Mouse (Mus musculus) embryonic fibroblast, embryonic 13.5 days (primary cell): Measurements from ENCODE around the gene Cntnap1. TPM values are rescaled to one million over a fixed set of nuclear protein-coding genes. Genes with fewer than 3 reads are reported as not detected.

Experiments used
- H3K27ac ChIP-seq: 2 replicates; pipeline ENCODE4 v1.5.1; 2012; ENCODE audit warnings: low read length, control low read depth, inconsistent platforms; ENCODE audit not compliant: insufficient read depth
- H3K4me1 ChIP-seq: 2 replicates; pipeline ENCODE4 v1.6.1; 2011; ENCODE audit warnings: low read length; ENCODE audit not compliant: control insufficient read depth, insufficient read depth
- H3K4me3 ChIP-seq: 2 replicates; pipeline ENCODE4 v1.5.1; 2011; ENCODE audit warnings: mild to moderate bottlenecking, control low read depth, low read length; ENCODE audit not compliant: insufficient read depth
- CTCF ChIP-seq: IDR thresholded peaks from 2 replicates; pipeline ENCODE4 v1.5.1; 2011; ENCODE audit warnings: mild to moderate bottlenecking, control low read depth, low read length, moderate library complexity, borderline replicate concordance; ENCODE audit not compliant: insufficient read depth
- POLR2A ChIP-seq: IDR thresholded peaks from 2 replicates; pipeline ENCODE4 v1.6.1; 2011; ENCODE audit warnings: low read depth, mild to moderate bottlenecking, control low read depth, low read length, moderate library complexity
- polyA plus RNA-seq: library from polyadenylated mRNA; stranded (reverse); fragments of >200 nt; gene quantifications from 2 replicates; pipeline ENCODE4 v1.2.4, GENCODE M21; 2011; ENCODE audit warnings: low read depth; ENCODE audit not compliant: missing spikeins, insufficient read length

Cntnap1 gene
- polyA plus RNA-seq, 1 experiment = 3.0 TPM

DNA sequence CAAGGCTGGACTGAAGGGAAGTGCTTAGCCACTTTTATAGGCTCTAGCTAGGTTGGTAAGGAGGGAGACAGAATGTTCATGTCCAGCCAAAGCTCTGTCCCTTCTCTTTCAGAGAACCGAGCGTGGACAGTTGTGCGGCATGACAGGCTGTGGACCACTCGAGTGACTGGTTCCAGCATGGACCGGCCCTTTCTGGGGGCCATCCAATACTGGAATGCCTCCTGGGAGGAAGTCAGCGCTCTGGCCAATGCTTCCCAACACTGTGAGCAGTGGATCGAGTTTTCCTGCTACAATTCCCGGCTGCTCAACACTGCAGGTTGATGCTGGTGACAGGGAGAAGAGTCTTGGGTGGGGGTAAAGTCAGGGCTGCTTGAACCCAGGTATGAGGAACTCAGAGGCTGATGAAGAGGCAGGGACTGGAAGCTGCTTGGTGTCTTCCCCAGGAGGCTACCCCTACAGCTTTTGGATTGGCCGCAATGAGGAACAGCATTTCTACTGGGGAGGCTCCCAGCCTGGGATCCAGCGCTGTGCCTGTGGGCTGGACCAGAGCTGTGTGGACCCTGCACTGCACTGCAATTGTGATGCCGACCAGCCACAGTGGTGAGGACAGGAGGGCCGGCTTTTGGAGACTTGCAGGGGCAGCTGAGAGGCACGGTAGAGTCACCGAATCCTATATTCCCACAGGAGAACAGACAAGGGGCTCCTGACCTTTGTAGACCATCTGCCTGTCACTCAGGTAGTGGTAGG is 12.6 kb downstream of the Cntnap1 start:
- no peak overlapping the region for H3K4me3 ChIP-seq
- H3K27ac ChIP-seq = no peak overlapping the region
- TF ChIP-seq CTCF (no peak), POLR2A (no peak)
- no peaks in the 10 kb centered on the region for H3K4me1 ChIP-seq

GRCm38 (mm10) chr11:101184984-101185383 is 14.7 kb downstream of the Cntnap1 start:
- H3K4me1 ChIP-seq = peaks cover 2% of the 10 kb centered on the region
- TF ChIP-seq CTCF = no peak
- no peak for TF ChIP-seq POLR2A
- no peak overlapping the region for H3K4me3 ChIP-seq
- H3K27ac ChIP-seq = no peak overlapping the region

- no peak overlapping the region for H3K4me3 ChIP-seq
- H3K27ac ChIP-seq = no peak overlapping the region
- no peak for TF ChIP-seq POLR2A
- TF ChIP-seq CTCF = no peak
- peaks cover 5% of the 10 kb centered on the region for H3K4me1 ChIP-seq
These were observed 15.1 kb downstream of the Cntnap1 start for GRCm38 (mm10) chr11:101185441-101185840.

GRCm38 (mm10) chr11:101186526-101187247 is 16.4 kb downstream of the Cntnap1 start:
- no peak overlapping the region for H3K4me3 ChIP-seq
- no peak overlapping the region for H3K27ac ChIP-seq
- peaks cover 7% of the 10 kb centered on the region for H3K4me1 ChIP-seq
- no peak for TF ChIP-seq CTCF

DNA sequence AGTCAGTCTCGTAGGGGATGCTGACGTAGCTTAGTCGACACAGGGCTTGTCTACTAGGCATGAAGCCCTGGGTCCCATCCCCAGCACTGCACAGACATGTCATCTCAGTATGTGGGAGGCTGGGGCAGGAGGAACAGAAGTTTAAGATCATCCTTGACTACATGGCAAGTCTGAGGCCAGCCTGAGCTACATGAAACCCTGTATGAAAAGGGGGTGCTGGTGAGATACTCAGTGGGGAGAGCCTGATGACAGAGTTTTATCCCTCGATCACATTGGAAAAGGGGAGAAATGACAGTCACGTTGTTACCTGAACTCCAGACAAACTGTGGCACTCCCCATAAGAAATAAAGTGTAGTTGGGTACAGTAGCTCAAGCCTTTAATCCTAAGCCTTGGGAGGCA is 17.2 kb downstream of the Cntnap1 start:
- Histone ChIP-seq H3K4me1 (peaks cover 7% of the 10 kb centered on the region), H3K27ac (no peak overlapping the region), H3K4me3 (no peak overlapping the region)
- TF ChIP-seq POLR2A (no peak), CTCF (no peak)

DNA sequence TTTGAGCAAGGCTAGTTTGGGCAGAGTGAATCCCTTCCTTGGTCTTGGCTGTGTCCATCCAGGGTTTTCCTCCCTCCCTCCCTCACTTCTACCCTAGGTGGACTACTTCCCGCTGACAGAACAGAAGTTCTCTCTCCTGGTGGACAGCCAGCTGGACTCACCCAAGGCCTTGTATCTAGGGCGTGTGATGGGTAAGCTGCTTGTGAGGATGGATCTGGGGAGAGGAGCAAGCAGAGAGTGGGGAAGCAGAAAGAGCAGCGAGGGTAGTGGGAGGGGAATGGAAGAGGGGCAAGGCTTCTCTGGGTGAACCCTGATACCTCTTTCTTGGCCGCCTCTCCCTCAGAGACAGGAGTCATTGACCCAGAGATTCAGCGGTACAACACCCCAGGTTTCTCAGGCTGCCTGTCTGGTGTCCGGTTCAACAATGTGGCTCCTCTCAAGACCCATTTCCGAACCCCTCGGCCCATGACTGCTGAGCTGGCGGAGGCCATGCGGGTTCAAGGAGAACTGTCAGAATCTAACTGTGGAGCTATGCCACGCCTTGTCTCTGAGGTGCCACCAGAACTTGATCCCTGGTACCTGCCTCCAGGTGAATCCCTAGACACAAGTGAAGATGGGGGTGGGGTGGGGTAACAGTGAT is 18.0 kb downstream of the Cntnap1 start:
- TF ChIP-seq CTCF = no peak
- TF ChIP-seq POLR2A = no peak
- H3K27ac ChIP-seq = no peak overlapping the region
- H3K4me3 ChIP-seq = no peak overlapping the region
- peaks cover 7% of the 10 kb centered on the region for H3K4me1 ChIP-seq

DNA sequence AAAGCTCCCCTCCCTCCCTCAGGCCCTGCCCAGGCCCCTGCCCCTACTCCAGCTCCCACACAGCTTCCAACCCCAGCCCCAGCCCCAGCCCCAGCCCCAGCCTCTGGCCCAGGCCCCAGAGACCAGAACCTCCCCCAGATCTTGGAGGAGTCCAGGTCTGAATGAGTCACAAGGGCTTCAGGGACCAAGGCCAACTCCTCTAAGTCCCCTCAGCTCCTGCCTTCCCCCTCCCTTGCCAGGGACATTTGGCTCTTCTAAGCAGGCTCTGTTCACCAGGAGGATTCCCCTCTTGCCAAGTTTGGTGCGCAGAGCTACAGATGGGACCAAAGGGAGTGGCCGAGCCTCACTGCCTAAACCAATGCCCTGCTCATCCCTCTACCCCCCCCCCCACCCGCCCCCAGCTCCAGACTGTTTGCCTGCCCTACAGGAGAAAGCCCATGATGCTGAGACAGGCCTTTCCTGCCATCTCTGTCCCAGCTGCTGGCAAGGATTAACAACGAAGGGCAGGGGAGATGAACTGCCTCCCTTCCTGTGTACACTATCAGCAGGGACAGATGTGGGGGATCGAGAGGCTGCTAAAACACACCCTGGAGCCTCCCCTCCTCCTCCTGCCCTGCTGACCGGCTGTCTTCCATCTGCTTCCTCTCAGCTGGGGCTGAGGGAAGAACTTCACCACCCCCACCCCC is 19.3 kb downstream of the Cntnap1 start:
- Histone ChIP-seq H3K27ac (peak overlapping the region; percentile 79), H3K4me1 (peaks cover 7% of the 10 kb centered on the region), H3K4me3 (no peak overlapping the region)
- TF ChIP-seq CTCF (no peak), POLR2A (peak; percentile 38; the same call in 1 of the 2 replicates)

DNA sequence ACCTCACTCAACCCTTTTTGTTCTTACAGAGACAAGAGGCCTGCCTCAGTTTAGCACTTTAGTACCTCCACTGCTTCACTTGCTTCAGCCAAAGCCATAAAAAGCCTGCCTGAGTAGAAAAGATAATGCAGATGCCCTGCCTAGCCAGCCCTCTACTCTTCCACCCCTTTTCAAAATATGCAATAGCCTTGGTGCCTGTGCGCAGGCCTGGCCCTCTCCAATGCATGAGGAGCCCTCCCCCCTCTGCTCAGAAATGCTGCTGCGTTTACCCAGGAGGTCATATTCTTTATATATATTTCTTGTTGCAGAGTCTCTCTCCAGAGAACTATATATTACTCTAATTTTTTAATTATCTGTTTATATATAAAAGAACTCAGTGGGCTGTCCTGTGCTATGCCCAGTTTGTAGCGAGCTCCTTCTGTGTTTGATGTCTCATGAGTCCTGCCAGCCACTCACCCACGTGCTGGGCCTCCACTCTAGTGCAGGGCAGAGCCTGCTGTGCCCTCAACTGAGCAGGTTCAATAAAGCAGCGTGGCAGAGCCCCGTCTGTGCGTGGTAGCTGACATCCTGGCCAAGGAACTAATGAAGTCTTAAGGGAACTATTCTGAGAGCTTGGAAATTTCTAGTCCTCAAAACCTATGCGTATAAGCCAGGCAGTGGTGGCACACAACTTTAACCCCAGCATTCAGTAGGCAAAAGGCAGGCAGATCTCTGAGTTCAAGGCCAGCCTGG is 20.0 kb downstream of the Cntnap1 start:
- H3K27ac ChIP-seq = peak overlapping the region; percentile 79
- H3K4me3 ChIP-seq = no peak overlapping the region
- peaks cover 7% of the 10 kb centered on the region for H3K4me1 ChIP-seq
- TF ChIP-seq POLR2A = no peak
- TF ChIP-seq CTCF = no peak
